Mouse (Mus musculus): ENCODE measurements around the gene Spred2.
"Not testable (repeated sequence)": the region's sequence is repeated elsewhere in the genome, so short reads cannot be mapped to it uniquely, and the experiment has no call there.

Spred2 gene

GRCm38 (mm10) chr11:20056168-20056567 lies 132.0 kb downstream of the Spred2 start:
- DNase-seq (ENCODE audit: low spot score in 2 of 2): no peak

- no peak for DNase-seq (ENCODE audit: low spot score in 2 of 2)
Observed at GRCm38 (mm10) chr11:20057429-20057828, 133.3 kb downstream of the Spred2 start.

DNA sequence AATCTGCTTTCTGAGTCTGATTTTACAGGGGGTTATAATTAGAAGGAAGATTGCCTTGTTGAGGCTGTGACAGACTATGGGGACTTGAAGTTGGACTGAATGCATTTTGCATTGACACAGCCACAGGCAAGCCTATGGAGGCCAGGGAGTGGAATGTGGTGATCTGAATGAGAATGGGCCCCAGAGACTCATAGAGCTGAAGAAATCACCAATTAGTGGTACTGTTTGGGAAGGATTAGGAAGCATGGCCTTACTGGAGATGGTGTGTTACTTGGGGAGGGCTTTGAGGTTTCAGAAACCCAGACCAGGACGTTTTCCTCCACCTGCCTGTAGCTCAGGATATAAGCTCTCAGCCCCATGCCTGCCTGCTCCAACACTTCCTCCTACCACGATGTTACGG lies 135.6 kb downstream of the Spred2 start:
- no peak for DNase-seq (ENCODE audit: low spot score in 2 of 2)

DNA sequence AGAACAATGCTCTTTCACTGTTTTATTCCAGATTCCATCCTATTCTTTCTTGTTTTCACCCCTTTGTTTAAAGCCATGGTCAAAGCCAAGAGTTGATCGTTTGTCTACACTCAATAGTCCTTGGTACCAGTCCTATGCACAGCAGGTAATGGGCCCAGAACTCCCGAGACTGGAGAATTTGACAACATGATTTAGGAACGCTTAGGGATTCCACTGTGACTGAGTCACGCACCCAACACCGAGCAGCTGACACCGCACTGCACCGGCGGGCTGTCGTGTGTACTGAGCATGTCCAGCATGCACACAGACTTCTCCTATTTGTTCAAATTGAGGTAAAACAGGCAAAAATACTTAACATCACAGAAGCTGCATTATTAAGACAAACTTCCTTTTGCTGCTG lies 138.6 kb downstream of the Spred2 start:
- not testable (repeated sequence) for DNase-seq (ENCODE audit: low spot score in 2 of 2)

GRCm38 (mm10) chr11:20064086-20064485 lies 139.9 kb downstream of the Spred2 start:
- not testable (repeated sequence) for DNase-seq (ENCODE audit: low spot score in 2 of 2)

GRCm38 (mm10) chr11:20064926-20065325 lies 140.8 kb downstream of the Spred2 start:
- DNase-seq (ENCODE audit: low spot score in 2 of 2): no peak

- DNase-seq (ENCODE audit: low spot score in 2 of 2): no peak
Observed at GRCm38 (mm10) chr11:20066106-20066505, 141.9 kb downstream of the Spred2 start.

- no peak for DNase-seq (ENCODE audit: low spot score in 2 of 2)
Observed at GRCm38 (mm10) chr11:20067521-20067920, 143.3 kb downstream of the Spred2 start.

- no peak for DNase-seq (ENCODE audit: low spot score in 2 of 2)
Observed at GRCm38 (mm10) chr11:20068346-20069004, 144.3 kb downstream of the Spred2 start.

DNA sequence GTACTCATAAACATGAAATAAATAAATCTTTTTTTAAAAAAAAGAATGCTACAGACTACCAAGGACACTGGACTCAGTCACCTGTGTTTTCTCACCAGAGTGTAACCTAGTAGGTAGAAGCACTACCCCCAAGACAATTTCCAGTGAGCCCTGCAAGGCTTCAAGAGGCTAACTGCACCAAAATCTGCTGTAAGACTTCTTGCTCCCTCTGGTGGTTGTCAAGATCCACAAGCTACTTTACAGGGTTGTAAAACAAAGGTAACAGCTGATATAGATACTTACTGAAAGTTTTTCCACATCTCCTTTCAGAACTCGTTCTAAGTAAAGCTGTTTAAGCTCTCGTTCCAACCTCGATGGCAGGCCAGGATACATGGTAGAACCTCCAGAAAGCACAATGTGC lies 148.0 kb downstream of the Spred2 start:
- no peak for DNase-seq (ENCODE audit: low spot score in 2 of 2)

DNA sequence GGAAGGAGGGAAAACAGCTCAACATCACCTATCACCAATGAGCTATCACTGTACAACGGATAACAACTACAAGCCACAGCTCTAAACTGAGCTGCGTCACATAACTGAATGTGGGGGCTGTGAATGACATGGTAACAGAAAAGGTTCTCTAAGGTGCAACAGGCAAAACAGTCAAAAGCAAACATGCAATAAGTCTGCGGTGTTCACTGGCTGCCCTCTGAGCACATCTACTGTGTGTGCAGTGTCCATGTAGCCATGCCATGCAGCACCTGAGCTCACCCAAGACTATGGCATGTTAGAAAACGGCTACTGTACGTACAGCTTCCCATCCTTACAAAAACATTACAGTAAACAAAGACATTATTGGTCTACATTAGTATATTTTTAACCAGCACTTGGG lies 148.7 kb downstream of the Spred2 start:
- no peak for DNase-seq (ENCODE audit: low spot score in 2 of 2)
